Mouse (Mus musculus): ENCODE data around the gene Stt3b. TPM values are rescaled to one million over a fixed set of nuclear protein-coding genes. Genes with fewer than 3 reads are reported as not detected.

Stt3b gene
- polyA plus RNA-seq, 1 experiment from 2014 or later, result 126 TPM

- peak; percentile 30 for DNase-seq
- H3K27me3 ChIP-seq (ENCODE audit: insufficient read depth, low read length), result no peaks in the 10 kb centered on the region
- no peak overlapping the region for H3K4me2 ChIP-seq
- H3K9me3 ChIP-seq (ENCODE audit: low read depth, low read length), result no peaks in the 10 kb centered on the region
- WGBS, result 79% methylated on average over 6 of the region's 6 CpGs
- peaks cover 88% of the 10 kb centered on the region for H3K36me3 ChIP-seq (ENCODE audit: insufficient read depth)
- no peak overlapping the region for H3K4me3 ChIP-seq (ENCODE audit: low read depth, low read length)
- no peak for ATAC-seq (ENCODE audit: insufficient read depth)
- H3K4me1 ChIP-seq (ENCODE audit: insufficient read depth), result no peaks in the 10 kb centered on the region
- no peak overlapping the region for H3K9ac ChIP-seq
- H3K27ac ChIP-seq (ENCODE audit: low read depth), result no peak overlapping the region
- no peak for TF ChIP-seq CTCF (IDR thresholded peaks at IDR 0.05; ENCODE audit: low read depth)
Observed at GRCm38 (mm10) chr9:115243630-115244029, 66.6 kb downstream of the Stt3b start.

GRCm38 (mm10) chr9:115239861-115240260, 70.4 kb downstream of the Stt3b start:
- H3K36me3 ChIP-seq (ENCODE audit: insufficient read depth), result peaks cover 59% of the 10 kb centered on the region
- H3K27ac ChIP-seq (ENCODE audit: low read depth), result no peak overlapping the region
- H3K4me3 ChIP-seq (ENCODE audit: low read depth, low read length), result no peak overlapping the region
- 94% methylated on average over 5 of the region's 5 CpGs for WGBS
- H3K9ac ChIP-seq, result no peak overlapping the region
- ATAC-seq (ENCODE audit: insufficient read depth) (no peak), DNase-seq (no peak)
- no peaks in the 10 kb centered on the region for H3K4me1 ChIP-seq (ENCODE audit: insufficient read depth)
- H3K9me3 ChIP-seq (ENCODE audit: low read depth, low read length), result no peaks in the 10 kb centered on the region
- no peaks in the 10 kb centered on the region for H3K27me3 ChIP-seq (ENCODE audit: insufficient read depth, low read length)
- no peak for TF ChIP-seq CTCF (IDR thresholded peaks at IDR 0.05; ENCODE audit: low read depth)
- no peak overlapping the region for H3K4me2 ChIP-seq

- H3K9me3 ChIP-seq (ENCODE audit: low read depth, low read length), result no peaks in the 10 kb centered on the region
- no peak for TF ChIP-seq CTCF (IDR thresholded peaks at IDR 0.05; ENCODE audit: low read depth)
- no peaks in the 10 kb centered on the region for H3K27me3 ChIP-seq (ENCODE audit: insufficient read depth, low read length)
- peaks cover 40% of the 10 kb centered on the region for H3K36me3 ChIP-seq (ENCODE audit: insufficient read depth)
- H3K9ac ChIP-seq, result no peak overlapping the region
- H3K4me1 ChIP-seq (ENCODE audit: insufficient read depth), result no peaks in the 10 kb centered on the region
- H3K27ac ChIP-seq (ENCODE audit: low read depth), result no peak overlapping the region
- no peak for ATAC-seq (ENCODE audit: insufficient read depth)
- H3K4me2 ChIP-seq, result no peak overlapping the region
- no peak for DNase-seq
- no peak overlapping the region for H3K4me3 ChIP-seq (ENCODE audit: low read depth, low read length)
Observed at GRCm38 (mm10) chr9:115237943-115238342, 72.3 kb downstream of the Stt3b start.

- Histone ChIP-seq H3K4me1 (ENCODE audit: insufficient read depth) (no peaks in the 10 kb centered on the region), H3K27me3 (ENCODE audit: insufficient read depth, low read length) (no peaks in the 10 kb centered on the region), H3K36me3 (ENCODE audit: insufficient read depth) (peaks cover 25% of the 10 kb centered on the region; the same call in 1 of the 2 replicates), H3K9me3 (ENCODE audit: low read depth, low read length) (no peaks in the 10 kb centered on the region), H3K4me2 (no peak overlapping the region), H3K4me3 (ENCODE audit: low read depth, low read length) (no peak overlapping the region), H3K27ac (ENCODE audit: low read depth) (no peak overlapping the region), H3K9ac (no peak overlapping the region)
- no peak for ATAC-seq (ENCODE audit: insufficient read depth)
- WGBS, result 88% methylated on average over 8 of the region's 8 CpGs
- DNase-seq, result no peak
- TF ChIP-seq CTCF (IDR thresholded peaks at IDR 0.05; ENCODE audit: low read depth), result no peak
Observed at GRCm38 (mm10) chr9:115236352-115236841, 73.8 kb downstream of the Stt3b start.

GRCm38 (mm10) chr9:115234561-115234960, 75.7 kb downstream of the Stt3b start:
- H3K27ac ChIP-seq (ENCODE audit: low read depth), result no peak overlapping the region
- no peaks in the 10 kb centered on the region for H3K4me1 ChIP-seq (ENCODE audit: insufficient read depth)
- no peak overlapping the region for H3K4me2 ChIP-seq
- 90% methylated on average over 2 of the region's 2 CpGs for WGBS
- H3K9ac ChIP-seq, result no peak overlapping the region
- TF ChIP-seq CTCF (IDR thresholded peaks at IDR 0.05; ENCODE audit: low read depth), result no peak
- H3K27me3 ChIP-seq (ENCODE audit: insufficient read depth, low read length), result no peaks in the 10 kb centered on the region
- ATAC-seq (ENCODE audit: insufficient read depth) (no peak), DNase-seq (no peak)
- H3K36me3 ChIP-seq (ENCODE audit: insufficient read depth), result 0 out of 2 replicates have a peak, but pooled peaks cover 9% of the 10 kb centered on the region
- no peaks in the 10 kb centered on the region for H3K9me3 ChIP-seq (ENCODE audit: low read depth, low read length)
- H3K4me3 ChIP-seq (ENCODE audit: low read depth, low read length), result no peak overlapping the region

GRCm38 (mm10) chr9:115233721-115234120, 76.5 kb downstream of the Stt3b start:
- no peak overlapping the region for H3K9ac ChIP-seq
- no peaks in the 10 kb centered on the region for H3K9me3 ChIP-seq (ENCODE audit: low read depth, low read length)
- H3K27ac ChIP-seq (ENCODE audit: low read depth), result no peak overlapping the region
- no peaks in the 10 kb centered on the region for H3K4me1 ChIP-seq (ENCODE audit: insufficient read depth)
- no peak for ATAC-seq (ENCODE audit: insufficient read depth)
- 0 out of 2 replicates have a peak, but pooled peaks cover 5% of the 10 kb centered on the region for H3K36me3 ChIP-seq (ENCODE audit: insufficient read depth)
- no peak for TF ChIP-seq CTCF (IDR thresholded peaks at IDR 0.05; ENCODE audit: low read depth)
- no peak overlapping the region for H3K4me3 ChIP-seq (ENCODE audit: low read depth, low read length)
- no peaks in the 10 kb centered on the region for H3K27me3 ChIP-seq (ENCODE audit: insufficient read depth, low read length)
- 86% methylated on average over 5 of the region's 5 CpGs for WGBS
- no peak for DNase-seq
- no peak overlapping the region for H3K4me2 ChIP-seq

- no peak overlapping the region for H3K9ac ChIP-seq
- ATAC-seq (ENCODE audit: insufficient read depth) (no peak), DNase-seq (no peak)
- H3K9me3 ChIP-seq (ENCODE audit: low read depth, low read length), result no peaks in the 10 kb centered on the region
- no peaks in the 10 kb centered on the region for H3K27me3 ChIP-seq (ENCODE audit: insufficient read depth, low read length)
- no peak overlapping the region for H3K4me2 ChIP-seq
- no peak overlapping the region for H3K27ac ChIP-seq (ENCODE audit: low read depth)
- no peaks in the 10 kb centered on the region for H3K4me1 ChIP-seq (ENCODE audit: insufficient read depth)
- no peak overlapping the region for H3K4me3 ChIP-seq (ENCODE audit: low read depth, low read length)
- no peak for TF ChIP-seq CTCF (IDR thresholded peaks at IDR 0.05; ENCODE audit: low read depth)
- no peaks in the 10 kb centered on the region for H3K36me3 ChIP-seq (ENCODE audit: insufficient read depth)
- 82% methylated on average over 3 of the region's 3 CpGs for WGBS
Observed at GRCm38 (mm10) chr9:115231476-115231875, 78.7 kb downstream of the Stt3b start.

- Histone ChIP-seq H3K27ac (ENCODE audit: low read depth) (no peak overlapping the region), H3K36me3 (ENCODE audit: insufficient read depth) (no peaks in the 10 kb centered on the region), H3K9ac (no peak overlapping the region), H3K27me3 (ENCODE audit: insufficient read depth, low read length) (no peaks in the 10 kb centered on the region), H3K4me1 (ENCODE audit: insufficient read depth) (no peaks in the 10 kb centered on the region), H3K4me3 (ENCODE audit: low read depth, low read length) (no peak overlapping the region), H3K9me3 (ENCODE audit: low read depth, low read length) (no peaks in the 10 kb centered on the region), H3K4me2 (no peak overlapping the region)
- WGBS, result 35% methylated on average over 3 of the region's 3 CpGs
- no peak for DNase-seq
- no peak for ATAC-seq (ENCODE audit: insufficient read depth)
- no peak for TF ChIP-seq CTCF (IDR thresholded peaks at IDR 0.05; ENCODE audit: low read depth)
Observed at GRCm38 (mm10) chr9:115230141-115230540, 80.1 kb downstream of the Stt3b start.

Measured in lung, embryonic 14.5 days (tissue).